Mouse (Mus musculus): ENCODE data around the gene Fgf5. TPM values are rescaled to one million over a fixed set of nuclear protein-coding genes. Genes with fewer than 3 reads are reported as not detected.

Fgf5 gene
- total RNA-seq, 1 experiment from 2014 or later = not detected

GRCm38 (mm10) chr5:98292388-98293048, 38.5 kb downstream of the Fgf5 start:
- no peak for ATAC-seq (replicated peaks; ENCODE audit: insufficient number of reproducible peaks, low FRiP score, low TSS enrichment, poor library complexity, severe bottlenecking)

- no peak for ATAC-seq (replicated peaks; ENCODE audit: insufficient number of reproducible peaks, low FRiP score, low TSS enrichment, poor library complexity, severe bottlenecking)
These were observed 39.2 kb downstream of the Fgf5 start for GRCm38 (mm10) chr5:98293049-98293715.

DNA sequence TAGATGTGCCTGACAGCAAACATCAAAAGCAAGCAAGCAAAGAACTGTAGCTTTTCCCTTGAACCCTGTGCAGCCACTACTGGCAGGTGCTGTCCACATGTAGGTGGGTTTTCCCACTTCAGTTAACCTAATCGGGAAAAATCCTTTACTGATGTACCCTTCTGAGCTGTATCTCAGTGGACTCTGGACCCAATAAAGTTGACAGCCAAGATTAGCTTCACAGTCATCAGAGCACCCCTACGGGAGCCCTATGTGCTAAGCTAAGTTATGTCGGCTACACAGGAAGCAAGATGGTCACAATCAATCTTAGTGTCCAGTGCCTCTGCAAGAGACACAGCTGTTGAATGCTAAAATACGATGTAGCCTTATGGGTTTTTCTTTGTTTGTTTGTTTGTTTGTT, 46.1 kb downstream of the Fgf5 start:
- ATAC-seq (replicated peaks; ENCODE audit: insufficient number of reproducible peaks, low FRiP score, low TSS enrichment, poor library complexity, severe bottlenecking) = no peak

DNA sequence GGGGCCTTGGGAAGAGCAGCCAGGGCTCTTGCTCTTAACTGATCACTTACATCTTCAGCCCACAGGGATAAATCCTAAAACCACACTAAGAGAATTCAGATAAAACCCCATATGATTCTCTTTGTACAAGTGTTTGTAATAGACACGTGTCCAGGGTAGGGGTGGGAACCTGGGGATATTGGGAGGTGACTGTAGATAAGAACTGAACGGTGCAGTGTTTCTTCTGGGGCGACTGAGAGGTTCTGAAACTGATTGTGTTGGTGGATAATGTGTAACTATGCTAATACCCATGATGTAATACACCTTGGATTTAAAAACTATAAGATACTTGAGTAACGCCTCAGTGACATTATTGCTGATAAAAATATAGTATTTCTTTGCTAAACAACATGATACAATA, 51.7 kb downstream of the Fgf5 start:
- ATAC-seq (replicated peaks; ENCODE audit: insufficient number of reproducible peaks, low FRiP score, low TSS enrichment, poor library complexity, severe bottlenecking) = no peak

- ATAC-seq (replicated peaks; ENCODE audit: insufficient number of reproducible peaks, low FRiP score, low TSS enrichment, poor library complexity, severe bottlenecking) = no peak
These were observed 52.5 kb downstream of the Fgf5 start for GRCm38 (mm10) chr5:98306528-98306927.

DNA sequence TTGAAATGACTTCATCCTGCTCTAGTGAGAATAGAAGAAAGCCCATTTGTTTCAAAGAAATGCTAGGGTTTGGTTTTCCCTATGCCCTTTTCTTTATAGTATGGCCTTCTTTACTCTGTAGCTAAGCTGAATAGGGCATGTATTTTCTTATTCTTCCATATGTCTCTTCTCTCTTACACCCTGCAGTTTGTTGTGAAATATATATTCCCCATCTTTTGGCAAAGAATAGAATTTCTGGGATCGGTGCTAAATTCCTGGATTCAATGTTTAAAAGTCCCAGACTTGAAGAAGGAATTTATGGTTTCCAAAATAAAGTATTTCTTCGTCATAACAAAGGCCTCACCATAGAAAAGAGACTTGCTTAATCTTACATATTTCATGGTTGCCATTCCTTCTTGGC, 72.6 kb downstream of the Fgf5 start:
- ATAC-seq (replicated peaks; ENCODE audit: insufficient number of reproducible peaks, low FRiP score, low TSS enrichment, poor library complexity, severe bottlenecking) = no peak

Other genes with a start within 250 kb of the Fgf5 start
- gene Antxr2, start 223.1 kb upstream of the Fgf5 start, total RNA-seq (2017) = 29.2 to 34.6 TPM (median 31.4 TPM) in 3 replicates
- gene Prdm8, start 87.0 kb upstream of the Fgf5 start, total RNA-seq (2017) = 0.19 TPM in 1 of 3 replicates, not detected in the others
- gene Cfap299, start 75.1 kb downstream of the Fgf5 start, total RNA-seq (2017) = 1.2 TPM in 1 of 3 replicates, not detected in the others